Mouse (Mus musculus) cerebellum, adult 2 months (tissue): ENCODE measurements at regions not wholly inside any gene's neighbourhood (a gene's known extent, or its start where the extent isn't known, plus 50 kb on each side); places are given as distances from the start of the nearest gene placed in this dataset.

Experiments
- CTCF ChIP-seq: fragments of 200-500 bp; IDR thresholded peaks from 2 replicates; pipeline ENCODE4 v1.5.1; 2011; ENCODE audit warnings: low read depth, mild to moderate bottlenecking, control low read depth, low read length, moderate library complexity, borderline replicate concordance; ENCODE audit not compliant: insufficient read depth
- POLR2A ChIP-seq: fragments of 200-500 bp; IDR thresholded peaks from 2 replicates; pipeline ENCODE4 v1.6.1; 2011; ENCODE audit warnings: low read length, control low read depth, borderline replicate concordance; ENCODE audit not compliant: insufficient read depth

DNA sequence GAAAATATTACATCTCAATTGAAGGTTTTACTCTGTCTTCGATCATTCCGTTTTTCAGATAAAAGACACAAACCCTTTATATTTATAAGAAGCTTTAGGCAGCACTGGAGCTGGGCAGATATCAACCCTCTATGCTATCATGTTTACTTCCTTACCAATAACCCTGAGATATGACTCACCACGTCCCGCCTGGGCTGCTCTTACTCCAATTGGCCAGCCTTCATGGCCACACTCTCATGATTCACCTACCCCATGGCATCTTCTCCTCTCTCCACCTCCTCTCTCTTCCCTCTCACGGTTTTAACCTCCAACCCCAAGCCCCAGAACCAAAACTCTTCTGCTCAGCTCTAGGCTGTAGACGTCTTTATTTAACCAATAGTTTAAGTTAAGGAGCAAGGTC lies 171.9 kb upstream of the Ubl3 start:
- TF ChIP-seq POLR2A = no peak
- no peak for TF ChIP-seq CTCF
